Mouse (Mus musculus) limb, embryonic 15.5 days (tissue): ENCODE measurements around the gene Rdh16. TPM values are rescaled to one million over a fixed set of nuclear protein-coding genes. Genes with fewer than 3 reads are reported as not detected.
"Not testable (repeated sequence)": the region's sequence is repeated elsewhere in the genome, so short reads cannot be mapped to it uniquely, and the experiment has no call there.

Experiments
- ATAC-seq: fragments of 200-750 bp; cut with Nextera tagmentation; 2 replicates; pipeline ENCODE4 v1.8.0; 2017; ENCODE audit warnings: low read depth, moderate TSS enrichment; ENCODE audit not compliant: insufficient number of reproducible peaks, low FRiP score, low TSS enrichment
- H3K27ac ChIP-seq: fragments of 300-500 bp; sonication (generic); 2 replicates; pipeline ENCODE4 v1.5.1; 2015; ENCODE audit warnings: moderate library complexity, mild to moderate bottlenecking, inconsistent platforms
- H3K27me3 ChIP-seq: fragments of 300-500 bp; sonication (generic); 2 replicates; pipeline ENCODE4 v1.6.1; 2015; ENCODE audit warnings: inconsistent platforms
- H3K36me3 ChIP-seq: fragments of 300-500 bp; sonication (generic); 2 replicates; pipeline ENCODE4 v1.6.1; 2015; ENCODE audit warnings: inconsistent platforms
- H3K4me1 ChIP-seq: fragments of 300-500 bp; sonication (generic); 2 replicates; pipeline ENCODE4 v1.6.1; 2015; ENCODE audit warnings: inconsistent platforms
- H3K4me2 ChIP-seq: fragments of 300-500 bp; sonication (generic); 2 replicates; pipeline ENCODE4 v1.6.1; 2015; ENCODE audit warnings: mild to moderate bottlenecking, inconsistent platforms
- H3K4me3 ChIP-seq: fragments of 300-500 bp; sonication (generic); 2 replicates; pipeline ENCODE4 v1.5.1; 2015; ENCODE audit warnings: mild to moderate bottlenecking, inconsistent platforms
- H3K9ac ChIP-seq: fragments of 300-500 bp; sonication (generic); 2 replicates; pipeline ENCODE4 v1.6.1; 2015; ENCODE audit warnings: inconsistent platforms
- H3K9me3 ChIP-seq: fragments of 300-500 bp; sonication (generic); 2 replicates; pipeline ENCODE4 v1.6.1; 2016; ENCODE audit warnings: inconsistent platforms
- WGBS: fragments of 180-500 bp; shearing (Covaris S2); methylation state at CpG from one replicate; pipeline ENCODE4 v1.1.7; 2015; 5-methylcytosine and 5-hydroxymethylcytosine counted together
- polyA plus RNA-seq: library from polyadenylated mRNA; unstranded; fragments of >200 nt; fragmentation: Nextera tagmentation; extraction: Ambion mirVana; gene quantifications from 2 replicates; pipeline ENCODE4 v1.2.1, GENCODE M21; 2015

Rdh16 gene
- polyA plus RNA-seq, 1 experiment from 2014 or later, result 0.04 TPM

- 88% methylated on average over 1 of the region's 1 CpGs for WGBS
- ATAC-seq, H3K27ac ChIP-seq: not testable (repeated sequence)
These were observed 15.5 kb upstream of the Rdh16 start for GRCm38 (mm10) chr10:127785411-127785810.

GRCm38 (mm10) chr10:127799295-127799694 is 1.7 kb upstream of the Rdh16 start:
- Histone ChIP-seq H3K27me3 (no peaks in the 10 kb centered on the region), H3K27ac (no peak overlapping the region), H3K4me1 (no peaks in the 10 kb centered on the region), H3K9me3 (no peaks in the 10 kb centered on the region), H3K36me3 (no peaks in the 10 kb centered on the region), H3K4me3 (no peak overlapping the region), H3K4me2 (no peak overlapping the region), H3K9ac (no peak overlapping the region)
- ATAC-seq, result no peak
- WGBS, result 71% methylated on average over 1 of the region's 1 CpGs

More at GRCm38 (mm10) chr10:127785411-127785810, 15.5 kb upstream of the Rdh16 start:
- H3K9me3 ChIP-seq, H3K27me3 ChIP-seq, H3K4me3 ChIP-seq, H3K4me2 ChIP-seq, H3K9ac ChIP-seq, H3K36me3 ChIP-seq, H3K4me1 ChIP-seq: not testable (repeated sequence)

GRCm38 (mm10) chr10:127801612-127802011 is 660 bp downstream of the Rdh16 start:
- WGBS, result 76% methylated on average over 2 of the region's 2 CpGs
- H3K27me3 ChIP-seq, result no peaks in the 10 kb centered on the region
- no peak overlapping the region for H3K9ac ChIP-seq

GRCm38 (mm10) chr10:127802236-127802635 is 1.3 kb downstream of the Rdh16 start:
- Histone ChIP-seq H3K4me1 (no peaks in the 10 kb centered on the region), H3K4me3 (no peak overlapping the region), H3K27me3 (no peaks in the 10 kb centered on the region), H3K9me3 (no peaks in the 10 kb centered on the region), H3K36me3 (no peaks in the 10 kb centered on the region), H3K9ac (no peak overlapping the region), H3K27ac (no peak overlapping the region), H3K4me2 (no peak overlapping the region)
- ATAC-seq, result no peak
- WGBS, result 76% methylated on average over 5 of the region's 5 CpGs

More at GRCm38 (mm10) chr10:127801612-127802011, 660 bp downstream of the Rdh16 start:
- Histone ChIP-seq H3K4me3 (no peak overlapping the region), H3K36me3 (no peaks in the 10 kb centered on the region), H3K27ac (no peak overlapping the region), H3K9me3 (no peaks in the 10 kb centered on the region), H3K4me2 (no peak overlapping the region), H3K4me1 (no peaks in the 10 kb centered on the region)
- ATAC-seq, result no peak

GRCm38 (mm10) chr10:127804416-127804815 is 3.5 kb downstream of the Rdh16 start:
- no peak overlapping the region for H3K4me3 ChIP-seq
- no peak overlapping the region for H3K27ac ChIP-seq
- no peaks in the 10 kb centered on the region for H3K9me3 ChIP-seq
- ATAC-seq, result no peak
- no peaks in the 10 kb centered on the region for H3K36me3 ChIP-seq
- H3K9ac ChIP-seq, result no peak overlapping the region
- 75% methylated on average over 7 of the region's 7 CpGs for WGBS
- no peak overlapping the region for H3K4me2 ChIP-seq
- H3K4me1 ChIP-seq, result no peaks in the 10 kb centered on the region
- no peaks in the 10 kb centered on the region for H3K27me3 ChIP-seq

- no peak for ATAC-seq
- Histone ChIP-seq H3K4me2 (no peak overlapping the region), H3K4me1 (no peaks in the 10 kb centered on the region), H3K36me3 (no peaks in the 10 kb centered on the region), H3K9ac (no peak overlapping the region), H3K27me3 (no peaks in the 10 kb centered on the region), H3K4me3 (no peak overlapping the region), H3K9me3 (no peaks in the 10 kb centered on the region), H3K27ac (no peak overlapping the region)
These were observed 14.9 kb downstream of the Rdh16 start for GRCm38 (mm10) chr10:127815888-127816287.

GRCm38 (mm10) chr10:127817268-127817910 is 16.4 kb downstream of the Rdh16 start:
- H3K36me3 ChIP-seq, ATAC-seq, H3K4me1 ChIP-seq, H3K4me3 ChIP-seq, H3K27ac ChIP-seq, H3K9me3 ChIP-seq, H3K4me2 ChIP-seq, H3K9ac ChIP-seq, H3K27me3 ChIP-seq: not testable (repeated sequence)
- 59% methylated on average over 4 of the region's 4 CpGs for whole genome bisulfite sequencing

- not testable (repeated sequence) for ATAC-seq, H3K4me2 ChIP-seq, H3K36me3 ChIP-seq, H3K4me1 ChIP-seq, H3K4me3 ChIP-seq, H3K27me3 ChIP-seq, H3K27ac ChIP-seq, H3K9me3 ChIP-seq, H3K9ac ChIP-seq
- WGBS, result 83% methylated on average over 2 of the region's 2 CpGs
These were observed 20.9 kb downstream of the Rdh16 start for GRCm38 (mm10) chr10:127821806-127822205.

- no peak for ATAC-seq
- H3K4me3 ChIP-seq, result no peak overlapping the region
- H3K36me3 ChIP-seq, result no peaks in the 10 kb centered on the region
- no peak overlapping the region for H3K9ac ChIP-seq
- H3K27ac ChIP-seq, result no peak overlapping the region
- no peaks in the 10 kb centered on the region for H3K9me3 ChIP-seq
- WGBS, result 80% methylated on average over 6 of the region's 6 CpGs
- no peak overlapping the region for H3K4me2 ChIP-seq
- H3K27me3 ChIP-seq, result no peaks in the 10 kb centered on the region
- no peaks in the 10 kb centered on the region for H3K4me1 ChIP-seq
These were observed 24.4 kb downstream of the Rdh16 start for GRCm38 (mm10) chr10:127825386-127825785.

GRCm38 (mm10) chr10:127829121-127829520 is 28.2 kb downstream of the Rdh16 start:
- H3K4me1 ChIP-seq, result no peaks in the 10 kb centered on the region
- H3K9ac ChIP-seq, result no peak overlapping the region
- no peak overlapping the region for H3K4me2 ChIP-seq
- H3K27me3 ChIP-seq, result no peaks in the 10 kb centered on the region
- no peaks in the 10 kb centered on the region for H3K36me3 ChIP-seq
- H3K27ac ChIP-seq, result no peak overlapping the region
- H3K4me3 ChIP-seq, result no peak overlapping the region
- no peak for ATAC-seq
- 46% methylated on average over 3 of the region's 3 CpGs for WGBS
- no peaks in the 10 kb centered on the region for H3K9me3 ChIP-seq

GRCm38 (mm10) chr10:127834186-127834585 is 33.2 kb downstream of the Rdh16 start:
- H3K27ac ChIP-seq, H3K4me2 ChIP-seq, H3K9ac ChIP-seq, H3K4me3 ChIP-seq, H3K4me1 ChIP-seq, H3K36me3 ChIP-seq, ATAC-seq, H3K9me3 ChIP-seq, H3K27me3 ChIP-seq: not testable (repeated sequence)
- 91% methylated on average over 1 of the region's 1 CpGs for WGBS

- Histone ChIP-seq H3K4me2 (no peak overlapping the region), H3K9me3 (no peaks in the 10 kb centered on the region), H3K4me3 (no peak overlapping the region), H3K9ac (no peak overlapping the region), H3K27me3 (no peaks in the 10 kb centered on the region), H3K27ac (no peak overlapping the region), H3K4me1 (no peaks in the 10 kb centered on the region), H3K36me3 (no peaks in the 10 kb centered on the region)
- ATAC-seq, result no peak
- 84% methylated on average over 5 of the region's 5 CpGs for WGBS
These were observed 34.3 kb downstream of the Rdh16 start for GRCm38 (mm10) chr10:127835292-127835691.

GRCm38 (mm10) chr10:127837793-127838192 is 36.8 kb downstream of the Rdh16 start:
- WGBS, result 88% methylated on average over 5 of the region's 5 CpGs
- H3K9me3 ChIP-seq, ATAC-seq, H3K27ac ChIP-seq, H3K27me3 ChIP-seq, H3K4me1 ChIP-seq, H3K36me3 ChIP-seq, H3K4me2 ChIP-seq, H3K4me3 ChIP-seq, H3K9ac ChIP-seq: not testable (repeated sequence)
